Mouse (Mus musculus): ENCODE data around the gene Rln3. TPM values are rescaled to one million over a fixed set of nuclear protein-coding genes. Genes with fewer than 3 reads are reported as not detected.

Rln3 gene
- total RNA-seq, 2 experiments from 2014 or later = not detected

- TF ChIP-seq CTCF (IDR thresholded peaks at IDR 0.05) = no peak
- no peak for DNase-seq
- intact Hi-C loops (cut with DNase I) = no loop called here
- H3K4me3 ChIP-seq = no peak overlapping the region
- H3K27ac ChIP-seq = no peak overlapping the region
Observed at GRCm38 (mm10) chr8:84029272-84029671, 15.5 kb downstream of the Rln3 start.

DNA sequence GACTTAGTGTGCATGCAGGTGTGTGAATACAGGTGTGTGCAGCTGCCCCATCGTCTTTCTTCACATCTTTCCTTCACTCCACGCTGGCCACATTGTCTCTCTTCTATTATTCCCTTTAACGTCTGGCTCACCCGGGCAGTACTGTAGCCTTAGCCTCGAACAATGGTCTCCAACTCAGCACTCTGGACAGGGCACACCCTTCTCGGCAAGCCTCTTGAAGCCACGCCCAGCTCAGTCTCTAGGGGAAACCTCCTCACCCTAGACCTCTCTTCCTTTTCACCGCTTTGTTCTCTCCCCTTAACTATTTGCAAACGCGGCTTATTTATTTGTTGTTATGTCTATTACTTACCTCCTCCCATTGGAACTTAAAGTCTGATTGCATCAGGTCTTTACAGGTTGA is 17.4 kb downstream of the Rln3 start:
- Histone ChIP-seq H3K27ac (no peak overlapping the region), H3K4me3 (no peak overlapping the region)
- DNase-seq = no peak
- no peak for TF ChIP-seq CTCF (IDR thresholded peaks at IDR 0.05)
- intact Hi-C loops (cut with DNase I) = no loop called here

GRCm38 (mm10) chr8:84025863-84026262 is 18.9 kb downstream of the Rln3 start:
- intact Hi-C loops (cut with DNase I) = no loop called here
- H3K4me3 ChIP-seq = peak overlapping the region; percentile 70
- no peak for TF ChIP-seq CTCF (IDR thresholded peaks at IDR 0.05)
- no peak overlapping the region; the same call in 1 of the 2 replicates for H3K27ac ChIP-seq
- DNase-seq = peak; percentile 72

GRCm38 (mm10) chr8:84024171-84024570 is 20.6 kb downstream of the Rln3 start:
- peak overlapping the region; percentile 76; the same call in 1 of the 2 replicates for H3K27ac ChIP-seq
- intact Hi-C loops (cut with DNase I) = no loop called here
- peak; percentile 68 for TF ChIP-seq CTCF (IDR thresholded peaks at IDR 0.05)
- no peak overlapping the region for H3K4me3 ChIP-seq
- DNase-seq = peak; percentile 74

- no peak for TF ChIP-seq CTCF (IDR thresholded peaks at IDR 0.05)
- intact Hi-C loops (cut with DNase I) = no loop called here
- DNase-seq = no peak
- Histone ChIP-seq H3K27ac (peak overlapping the region; percentile 76), H3K4me3 (no peak overlapping the region; the same call in 1 of the 2 replicates)
Observed at GRCm38 (mm10) chr8:84023631-84024030, 21.2 kb downstream of the Rln3 start.

GRCm38 (mm10) chr8:84023085-84023484 is 21.7 kb downstream of the Rln3 start:
- intact Hi-C loops (cut with DNase I) = no loop called here
- TF ChIP-seq CTCF (IDR thresholded peaks at IDR 0.05) = no peak
- H3K27ac ChIP-seq = peak overlapping the region; percentile 76
- H3K4me3 ChIP-seq = peak overlapping the region; percentile 2; the same call in 1 of the 2 replicates
- DNase-seq = peak; percentile 89

DNA sequence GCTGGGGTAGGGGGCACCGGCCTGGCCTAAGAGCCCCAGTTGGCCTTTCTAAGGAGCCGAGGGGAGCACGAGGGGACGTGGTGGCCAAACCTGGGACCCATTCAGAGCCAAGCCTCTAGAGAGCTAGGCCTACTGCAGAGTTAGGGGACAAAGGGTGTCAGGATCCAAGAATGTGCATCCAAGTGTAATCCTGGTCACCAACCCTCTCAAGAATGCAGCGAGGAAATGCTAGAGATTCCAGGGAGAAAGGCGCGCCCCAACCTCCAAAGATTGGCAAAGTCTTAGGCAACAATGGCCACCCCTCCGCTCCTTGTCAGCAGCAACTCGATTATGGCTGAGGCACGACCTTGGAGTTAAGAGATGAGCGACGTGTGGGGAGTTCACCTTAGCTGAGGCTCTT is 23.2 kb downstream of the Rln3 start:
- H3K4me3 ChIP-seq = no peak overlapping the region

DNA sequence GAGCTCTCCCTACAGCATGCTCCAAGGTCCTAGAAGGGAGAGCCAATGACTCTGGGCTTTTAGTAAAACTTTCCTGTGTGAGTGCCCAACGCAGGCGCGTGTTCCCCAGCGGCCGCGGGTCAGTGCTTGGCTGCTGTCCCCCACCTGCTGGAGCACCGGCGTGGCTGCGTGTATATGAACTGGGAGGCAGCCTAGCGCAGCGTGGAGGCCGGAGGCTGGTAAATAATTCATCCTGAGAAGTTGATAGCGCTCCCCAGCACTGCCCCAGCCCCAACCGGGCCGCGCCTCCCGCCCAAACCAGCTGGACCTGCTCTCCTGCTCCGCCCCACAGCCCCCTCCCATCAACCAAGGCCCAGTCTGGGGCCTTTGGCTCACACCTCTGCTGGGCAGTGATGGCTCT is 23.7 kb downstream of the Rln3 start, which contains the start of gene Palm3:
TSS of gene Palm3 (plus strand) at position 376 of the 400 bp plus-strand sequence.
- Histone ChIP-seq H3K4me3 (no peak within 1 kb of the TSS), H3K27ac (peak within 1 kb of the TSS; percentile 5; the same call in 1 of the 2 replicates)
- no peak for TF ChIP-seq CTCF (IDR thresholded peaks at IDR 0.05)
- intact Hi-C loops (cut with DNase I) = no loop called here
- peak; percentile 33 for DNase-seq

More for the DNA sequence above, 23.2 kb downstream of the Rln3 start:
- intact Hi-C loops (cut with DNase I) = no loop called here
- no peak for TF ChIP-seq CTCF (IDR thresholded peaks at IDR 0.05)
- H3K27ac ChIP-seq = peak overlapping the region; percentile 5; the same call in 1 of the 2 replicates
- no peak for DNase-seq

DNA sequence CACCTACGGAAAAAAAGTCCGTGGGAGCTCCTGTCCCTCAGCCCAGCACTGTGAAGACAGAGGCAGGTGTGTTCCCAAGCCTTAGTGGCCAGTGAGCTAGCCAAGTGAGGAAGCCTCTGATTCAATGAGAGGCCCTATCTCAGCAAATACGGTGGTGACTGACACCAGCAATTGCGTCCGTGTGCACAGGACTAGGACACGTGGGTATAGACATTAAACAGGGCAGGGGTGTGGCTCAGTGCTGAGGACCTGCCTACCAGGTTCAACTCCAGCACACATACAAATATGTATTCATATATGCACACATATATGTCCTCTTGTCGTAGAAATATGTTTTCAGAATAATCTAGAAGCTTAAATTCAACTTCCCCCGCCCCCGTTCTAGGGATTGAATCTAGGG is 25.1 kb downstream of the Rln3 start:
- Histone ChIP-seq H3K27ac (no peak overlapping the region), H3K4me3 (no peak overlapping the region)
- no peak for TF ChIP-seq CTCF (IDR thresholded peaks at IDR 0.05)
- DNase-seq = no peak
- intact Hi-C loops (cut with DNase I) = no loop called here

GRCm38 (mm10) chr8:84015833-84016232 is 29.0 kb downstream of the Rln3 start:
- TF ChIP-seq CTCF (IDR thresholded peaks at IDR 0.05) = no peak
- no peak overlapping the region for H3K4me3 ChIP-seq
- no peak overlapping the region for H3K27ac ChIP-seq
- intact Hi-C loops (cut with DNase I) = no loop called here
- DNase-seq = no peak

GRCm38 (mm10) chr8:84012499-84013165 is 32.2 kb downstream of the Rln3 start:
- intact Hi-C loops (cut with DNase I) = loop anchor here (5.0 kb wide), 2 partner anchors 35 to 55 kb away; partner anchors contain the start of genes Gm10643 and Rfx1

DNA sequence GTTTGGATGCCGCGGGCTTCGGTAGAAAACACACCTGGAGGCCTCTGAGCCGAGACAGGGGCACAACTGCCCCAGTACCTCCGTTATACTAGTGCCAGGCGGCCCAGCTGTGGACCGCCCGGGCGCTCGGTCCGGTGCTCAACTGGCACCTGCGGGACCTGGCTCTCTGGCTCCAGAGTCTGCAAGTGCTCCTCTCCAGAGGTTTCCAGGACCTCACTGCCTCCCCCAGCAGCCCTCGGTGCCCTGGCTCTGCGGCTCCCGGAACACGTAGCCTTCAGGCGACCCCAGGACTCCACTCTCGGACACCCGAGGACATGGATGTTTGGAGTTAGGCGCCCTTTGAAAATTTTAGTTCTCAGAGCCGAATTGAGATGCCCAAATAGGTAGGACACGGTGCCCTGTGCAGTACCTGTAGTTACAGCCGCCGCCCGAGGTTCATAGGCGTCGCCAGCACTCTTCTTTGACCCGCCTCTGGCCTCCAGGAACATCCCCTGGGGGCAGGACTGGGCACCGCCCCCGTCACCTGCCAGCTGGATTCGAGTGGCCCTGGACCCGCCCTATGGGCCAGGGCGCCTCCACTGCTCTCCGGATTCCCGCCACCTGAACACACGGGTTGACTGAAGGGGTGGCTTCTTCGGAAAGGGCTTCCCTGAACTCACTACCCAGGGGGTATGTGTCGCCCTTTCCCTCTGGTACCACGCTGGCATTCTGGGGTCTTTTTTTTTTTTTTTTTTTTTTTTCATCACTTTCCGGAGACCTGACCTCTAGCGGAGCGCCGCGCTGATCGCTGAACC is 32.9 kb downstream of the Rln3 start, which contains the start of gene 2210011C24Rik:
TSS of gene 2210011C24Rik (minus strand) at position 467 of the 794 bp plus-strand sequence.
- Histone ChIP-seq H3K27ac (peak within 1 kb of the TSS; percentile 76), H3K4me3 (peak within 1 kb of the TSS; percentile 82)
- peak; percentile 74 for DNase-seq
- intact Hi-C loops (cut with DNase I) = loop anchor here (5.0 kb wide), 2 partner anchors 35 to 55 kb away; partner anchors contain the start of genes Gm10643 and Rfx1
- TF ChIP-seq CTCF (IDR thresholded peaks at IDR 0.05) = no peak

More at GRCm38 (mm10) chr8:84012499-84013165, 32.2 kb downstream of the Rln3 start:
- peak overlapping the region; percentile 76 for H3K27ac ChIP-seq
- peak overlapping the region; percentile 82 for H3K4me3 ChIP-seq
- no peak for TF ChIP-seq CTCF (IDR thresholded peaks at IDR 0.05)
- peak; percentile 77 for DNase-seq
